ENCODE assay signal across 10 mouse cellular contexts in the genomic region with DNA sequence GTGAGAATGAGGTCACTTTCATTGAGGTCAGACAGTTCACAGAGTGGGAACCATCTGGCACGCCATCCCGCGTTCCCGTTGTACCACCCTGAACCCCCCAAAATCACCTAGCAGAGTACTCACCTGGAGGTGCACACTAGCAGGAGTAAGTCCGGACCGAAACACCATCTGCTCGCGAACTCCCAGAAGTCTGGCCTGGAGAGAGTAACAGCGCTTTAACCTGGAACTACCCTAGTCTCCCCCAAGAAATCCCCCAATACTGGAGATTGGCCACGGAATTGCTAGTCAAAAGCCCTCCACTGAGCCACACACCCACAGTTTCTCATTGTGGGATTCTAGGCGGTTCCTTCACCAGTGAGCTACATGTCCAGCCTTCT. TPM values are rescaled to one million over a fixed set of nuclear protein-coding genes. Genes with fewer than 3 reads are reported as not detected.
DNase-seq lines count a peak whose midpoint lies in the region; ATAC-seq lines count a peak whose summit lies in the region.
"Had no signal": no experiment of that assay in that cellular context is flagged by ENCODE, and none has a peak within 500 bp of the region (broad histone marks: within the 10 kb centered on the region; RNA-seq: fewer than 3 reads in every experiment).

No protein-coding gene starts in this region.

- H3K27ac ChIP-seq in heart, embryonic 14.5 days (replicated peaks in 1 of 2; ENCODE audit: control insufficient read depth in 1 of 2, insufficient read depth in 1 of 2, low read depth in 2 of 2, low read length in 2 of 2): no peak overlapping the region
- no peak overlapping the region for H3K27ac ChIP-seq in brown adipose tissue, adult 24 weeks (replicated peaks; ENCODE audit: low read depth, low read length)
- no peak overlapping the region for H3K27ac ChIP-seq in hindbrain, embryonic 16.5 days (ENCODE audit: low read depth, low read length)
- 0 out of 2 replicates have a peak overlapping the region, but pooled peaks have one; percentile 37 for H3K27ac ChIP-seq in midbrain, embryonic 14.5 days (replicated peaks; ENCODE audit: low read depth, low read length)

- H3K4me3 ChIP-seq in heart, embryonic 14.5 days (ENCODE audit: control insufficient read depth in 1 of 2, insufficient read depth in 1 of 2, low read depth in 1 of 2, low read length in 2 of 2): peak overlapping the region; percentile 43 to 54
- peak overlapping the region; percentile 49 for H3K4me3 ChIP-seq in brown adipose tissue, adult 24 weeks (ENCODE audit: insufficient read depth, low read depth, low read length)
- H3K4me3 ChIP-seq in hindbrain, embryonic 16.5 days (ENCODE audit: low read length): peak overlapping the region; percentile 45
- peak overlapping the region; percentile 45 for H3K4me3 ChIP-seq in midbrain, embryonic 14.5 days (replicated peaks; ENCODE audit: low read depth, low read length)

- H3K4me1 ChIP-seq in heart, embryonic 14.5 days (ENCODE audit: control insufficient read depth in 2 of 2, insufficient read depth in 2 of 2, low read length in 2 of 2): peaks cover 44% of the 10 kb centered on the region in 2 experiments
- peaks cover 11% of the 10 kb centered on the region; the same call in 1 of the 2 replicates for H3K4me1 ChIP-seq in brown adipose tissue, adult 24 weeks (ENCODE audit: control insufficient read depth, insufficient read depth, insufficient read length, low read length)
- peaks cover 11% of the 10 kb centered on the region for H3K4me1 ChIP-seq in hindbrain, embryonic 16.5 days (ENCODE audit: control insufficient read depth, insufficient read depth, low read depth, low read length)
- H3K4me1 ChIP-seq in midbrain, embryonic 14.5 days (ENCODE audit: control insufficient read depth, insufficient read depth, low read length): peaks cover 28% of the 10 kb centered on the region

- H3K4me2 ChIP-seq in heart, embryonic 14.5 days (ENCODE audit: low read length): peak overlapping the region; percentile 92
- H3K4me2 ChIP-seq in hindbrain, embryonic 16.5 days (ENCODE audit: low read length): peak overlapping the region; percentile 71
- peak overlapping the region; percentile 84 for H3K4me2 ChIP-seq in midbrain, embryonic 14.5 days (ENCODE audit: low read length)

- 2% methylated on average over 11 of the region's 11 CpGs for WGBS in heart, embryonic 14.5 days
- WGBS in hindbrain, embryonic 16.5 days: 8% methylated on average over 11 of the region's 11 CpGs
- WGBS in midbrain, embryonic 14.5 days: 2% methylated on average over 11 of the region's 11 CpGs

- DNase-seq in heart, adult 18-20 months: no peak
- DNase-seq in midbrain, embryonic 14.5 days: no peak
- no peak for DNase-seq in layer of hippocampus, adult 9-11 months
- no peak for DNase-seq in retina, embryonic 14.5 days (ENCODE audit: low spot score)
- DNase-seq in cerebellum, postnatal 36 days: no peak

- peak overlapping the region; percentile 78 for H3K9ac ChIP-seq in heart, embryonic 14.5 days (ENCODE audit: low read length)
- H3K9ac ChIP-seq in hindbrain, embryonic 16.5 days (ENCODE audit: low read depth, low read length): peak overlapping the region; percentile 70
- H3K9ac ChIP-seq in midbrain, embryonic 14.5 days (replicated peaks; ENCODE audit: low read length): no peak overlapping the region; the same call in 1 of the 2 replicates

- peaks cover 3% of the 10 kb centered on the region; the same call in 1 of the 2 replicates for H3K27me3 ChIP-seq in heart, embryonic 14.5 days (ENCODE audit: control insufficient read depth, insufficient read depth, low read length)
- no peaks in the 10 kb centered on the region; the same call in 1 of the 2 replicates for H3K27me3 ChIP-seq in hindbrain, embryonic 16.5 days (replicated peaks; ENCODE audit: control insufficient read depth, insufficient read depth, low read length)
- peaks cover 8% of the 10 kb centered on the region; the same call in 1 of the 2 replicates for H3K27me3 ChIP-seq in midbrain, embryonic 14.5 days (ENCODE audit: control insufficient read depth, insufficient read depth, low read length)
- H3K27me3 ChIP-seq: Patski had no signal

- no peak for ATAC-seq in heart, embryonic 14.5 days (ENCODE audit: insufficient number of reproducible peaks, insufficient read depth, low FRiP score, low read depth)
- ATAC-seq in hindbrain, embryonic 16.5 days: no peak
- no peak for ATAC-seq in midbrain, embryonic 14.5 days (ENCODE audit: low FRiP score, low TSS enrichment)

- no peaks in the 10 kb centered on the region for H3K9me3 ChIP-seq in heart, embryonic 14.5 days (ENCODE audit: control insufficient read depth, low read length)
- H3K9me3 ChIP-seq in hindbrain, embryonic 16.5 days (ENCODE audit: control insufficient read depth, low read length): no peaks in the 10 kb centered on the region
- H3K9me3 ChIP-seq in midbrain, embryonic 14.5 days (ENCODE audit: control insufficient read depth, low read length): no peaks in the 10 kb centered on the region

- no peaks in the 10 kb centered on the region for H3K36me3 ChIP-seq in heart, embryonic 14.5 days (ENCODE audit: control insufficient read depth, insufficient read depth, low read length)
- H3K36me3 ChIP-seq in hindbrain, embryonic 16.5 days (ENCODE audit: control insufficient read depth, insufficient read depth, low read length): no peaks in the 10 kb centered on the region; the same call in 1 of the 2 replicates
- peaks cover 9% of the 10 kb centered on the region for H3K36me3 ChIP-seq in midbrain, embryonic 14.5 days (ENCODE audit: control insufficient read depth, insufficient read depth, low read length)

RNA-seq across cellular contexts. Expression of gene Hrc, which starts 5.0 kb away (rescaled TPM):
- polyA plus RNA-seq in heart, embryonic 14.5 days (2014; fragmentation: Nextera tagmentation; extraction: Ambion mirVana): 24.1 and 28.3 TPM in 2 replicates
- total RNA-seq in heart, adult 18-20 months (2021): 100 to 1,000 TPM; 954 to 975 TPM
- 8.1 and 16.2 TPM in 2 replicates for polyA plus RNA-seq in brown adipose tissue, adult 24 weeks (2012; ENCODE audit: insufficient read depth, insufficient read length, missing spikeins)
- polyA plus RNA-seq in hindbrain, embryonic 16.5 days (2015; fragmentation: Nextera tagmentation; extraction: Ambion mirVana): 0.28 and 0.72 TPM in 2 replicates
- polyA plus RNA-seq in midbrain, embryonic 14.5 days (2014; fragmentation: Nextera tagmentation; extraction: Ambion mirVana): not detected in 2 replicates
- total RNA-seq: neutrophil, adult 5-6 weeks had no signal

RNA-seq across cellular contexts. Expression of gene Trpm4, which starts 6.5 kb away (rescaled TPM):
- 11.1 and 12.4 TPM in 2 replicates for polyA plus RNA-seq in heart, embryonic 14.5 days (2014; fragmentation: Nextera tagmentation; extraction: Ambion mirVana)
- 10 to 100 TPM; 20.0 to 27.9 TPM for total RNA-seq in heart, adult 18-20 months (2021)
- polyA plus RNA-seq in brown adipose tissue, adult 24 weeks (2012; ENCODE audit: insufficient read depth, insufficient read length, missing spikeins): 4.0 and 5.0 TPM in 2 replicates
- 13.3 and 14.2 TPM in 2 replicates for polyA plus RNA-seq in hindbrain, embryonic 16.5 days (2015; fragmentation: Nextera tagmentation; extraction: Ambion mirVana)
- 8.4 and 9.5 TPM in 2 replicates for polyA plus RNA-seq in midbrain, embryonic 14.5 days (2014; fragmentation: Nextera tagmentation; extraction: Ambion mirVana)

RNA-seq across cellular contexts. Expression of gene Ppfia3, which starts 26.8 kb away (rescaled TPM):
- 2.7 and 2.8 TPM in 2 replicates for polyA plus RNA-seq in heart, embryonic 14.5 days (2014; fragmentation: Nextera tagmentation; extraction: Ambion mirVana)
- total RNA-seq in heart, adult 18-20 months (2021): under 1 TPM in 1 of 2 experiments, not detected in 1; 0.33 TPM
- not detected in 2 replicates for polyA plus RNA-seq in brown adipose tissue, adult 24 weeks (2012; ENCODE audit: insufficient read depth, insufficient read length, missing spikeins)
- polyA plus RNA-seq in hindbrain, embryonic 16.5 days (2015; fragmentation: Nextera tagmentation; extraction: Ambion mirVana): 28.5 and 28.6 TPM in 2 replicates
- polyA plus RNA-seq in midbrain, embryonic 14.5 days (2014; fragmentation: Nextera tagmentation; extraction: Ambion mirVana): 26.9 and 28.0 TPM in 2 replicates
- total RNA-seq: neutrophil, adult 5-6 weeks had no signal

RNA-seq across cellular contexts. Expression of gene Lin7b, which starts 30.3 kb away (rescaled TPM):
- 1.0 and 1.1 TPM in 2 replicates for polyA plus RNA-seq in heart, embryonic 14.5 days (2014; fragmentation: Nextera tagmentation; extraction: Ambion mirVana)
- total RNA-seq in heart, adult 18-20 months (2021): 1 to 10 TPM; 1.7 to 2.3 TPM
- polyA plus RNA-seq in brown adipose tissue, adult 24 weeks (2012; ENCODE audit: insufficient read depth, insufficient read length, missing spikeins): not detected in 2 replicates
- polyA plus RNA-seq in hindbrain, embryonic 16.5 days (2015; fragmentation: Nextera tagmentation; extraction: Ambion mirVana): 41.4 and 70.3 TPM in 2 replicates
- polyA plus RNA-seq in midbrain, embryonic 14.5 days (2014; fragmentation: Nextera tagmentation; extraction: Ambion mirVana): 11.6 and 26.5 TPM in 2 replicates

RNA-seq across cellular contexts. Expression of gene Snrnp70, which starts 55.5 kb away (rescaled TPM):
- polyA plus RNA-seq in heart, embryonic 14.5 days (2014; fragmentation: Nextera tagmentation; extraction: Ambion mirVana): 64.1 and 65.2 TPM in 2 replicates
- total RNA-seq in heart, adult 18-20 months (2021): 10 to 100 TPM; 81.1 to 85.7 TPM
- 69.0 and 82.7 TPM in 2 replicates for polyA plus RNA-seq in brown adipose tissue, adult 24 weeks (2012; ENCODE audit: insufficient read depth, insufficient read length, missing spikeins)
- 144 and 161 TPM in 2 replicates for polyA plus RNA-seq in hindbrain, embryonic 16.5 days (2015; fragmentation: Nextera tagmentation; extraction: Ambion mirVana)
- 80.6 and 135 TPM in 2 replicates for polyA plus RNA-seq in midbrain, embryonic 14.5 days (2014; fragmentation: Nextera tagmentation; extraction: Ambion mirVana)
